Mouse (Mus musculus): ENCODE data around the gene Sec14l3. TPM values are rescaled to one million over a fixed set of nuclear protein-coding genes. Genes with fewer than 3 reads are reported as not detected.

Gene Sec14l3
- total RNA-seq, 1 experiment: 0.22 TPM

GRCm38 (mm10) chr11:4117372-4118071 is 52.9 kb downstream of the Sec14l3 start:
- Histone ChIP-seq H3K27ac (ENCODE audit: insufficient read depth, low read depth, low read length, poor library complexity, severe bottlenecking) (no peak overlapping the region), H3K9me3 (ENCODE audit: control insufficient read depth, insufficient read depth, low read depth, low read length) (no peaks in the 10 kb centered on the region), H3K4me3 (ENCODE audit: insufficient read depth in 1 of 2, low read depth in 1 of 2, low read length in 2 of 2, poor library complexity in 1 of 2, severe bottlenecking in 1 of 2) (no peak overlapping the region; a peak in 1 of 4 replicates), H3K4me1 (ENCODE audit: control insufficient read depth in 2 of 2, insufficient read depth in 2 of 2, low read length in 2 of 2, poor library complexity in 1 of 2) (peaks cover 0 to 9% of the 10 kb centered on the region in 2 experiments; a peak in 1 of 4 replicates), H3K9ac (ENCODE audit: insufficient read depth, low read depth, low read length, poor library complexity, severe bottlenecking) (no peak overlapping the region), H3K36me3 (ENCODE audit: control insufficient read depth, insufficient read depth, low read length, poor library complexity, severe bottlenecking) (no peaks in the 10 kb centered on the region)
- in situ Hi-C loops (cut with MboI; ENCODE audit: low sequenced_read_pairs in 2 of 2, unreplicated experiment in 2 of 2): no loop called here
- DNase-seq (ENCODE audit: low read depth, low spot score): no peak
- TF ChIP-seq ZNF384 (IDR thresholded peaks at IDR 0.05; ENCODE audit: low read depth, low read length) (no peak), MAFK (IDR thresholded peaks at IDR 0.05; ENCODE audit: insufficient read depth, low read depth, low read length) (no peak), ZC3H11A (IDR thresholded peaks at IDR 0.05; ENCODE audit: borderline replicate concordance, low read depth, low read length) (no peak), CHD2 (IDR thresholded peaks at IDR 0.05; ENCODE audit: low read depth, low read length) (no peak), HCFC1 (IDR thresholded peaks at IDR 0.05; ENCODE audit: borderline replicate concordance, insufficient read depth, low read length) (no peak)

- Histone ChIP-seq H3K4me3 (ENCODE audit: insufficient read depth in 1 of 2, low read depth in 1 of 2, low read length in 2 of 2, poor library complexity in 1 of 2, severe bottlenecking in 1 of 2) (peak overlapping the region; percentile 60 to 81), H3K9me3 (ENCODE audit: control insufficient read depth, insufficient read depth, low read depth, low read length) (no peaks in the 10 kb centered on the region), H3K9ac (ENCODE audit: insufficient read depth, low read depth, low read length, poor library complexity, severe bottlenecking) (peak overlapping the region; percentile 63), H3K27ac (ENCODE audit: insufficient read depth, low read depth, low read length, poor library complexity, severe bottlenecking) (no peak overlapping the region), H3K36me3 (ENCODE audit: control insufficient read depth, insufficient read depth, low read length, poor library complexity, severe bottlenecking) (no peaks in the 10 kb centered on the region), H3K4me1 (ENCODE audit: control insufficient read depth in 2 of 2, insufficient read depth in 2 of 2, low read length in 2 of 2, poor library complexity in 1 of 2) (peaks cover 2 to 13% of the 10 kb centered on the region in 2 experiments; a peak in 2 of 4 replicates)
- TF ChIP-seq ZNF384 (IDR thresholded peaks at IDR 0.05; ENCODE audit: low read depth, low read length) (no peak), ZC3H11A (IDR thresholded peaks at IDR 0.05; ENCODE audit: borderline replicate concordance, low read depth, low read length) (no peak), MAFK (IDR thresholded peaks at IDR 0.05; ENCODE audit: insufficient read depth, low read depth, low read length) (no peak), CHD2 (IDR thresholded peaks at IDR 0.05; ENCODE audit: low read depth, low read length) (no peak)
- in situ Hi-C loops (cut with MboI; ENCODE audit: low sequenced_read_pairs in 2 of 2, unreplicated experiment in 2 of 2): no loop called here
- peak; percentile 68 for DNase-seq (ENCODE audit: low read depth, low spot score)
Measured at GRCm38 (mm10) chr11:4118081-4118921, 53.7 kb downstream of the Sec14l3 start.

GRCm38 (mm10) chr11:4119635-4120034 is 55.0 kb downstream of the Sec14l3 start:
- no peak for DNase-seq (ENCODE audit: low read depth, low spot score)
- in situ Hi-C loops (cut with MboI; ENCODE audit: low sequenced_read_pairs in 2 of 2, unreplicated experiment in 2 of 2): no loop called here
- no peak for TF ChIP-seq ZNF384 (IDR thresholded peaks at IDR 0.05; ENCODE audit: low read depth, low read length)
- no peak for TF ChIP-seq CHD2 (IDR thresholded peaks at IDR 0.05; ENCODE audit: low read depth, low read length)
- TF ChIP-seq ZC3H11A (IDR thresholded peaks at IDR 0.05; ENCODE audit: borderline replicate concordance, low read depth, low read length): no peak
- no peak for TF ChIP-seq HCFC1 (IDR thresholded peaks at IDR 0.05; ENCODE audit: borderline replicate concordance, insufficient read depth, low read length)
- no peak for TF ChIP-seq MAFK (IDR thresholded peaks at IDR 0.05; ENCODE audit: insufficient read depth, low read depth, low read length)

GRCm38 (mm10) chr11:4121691-4122090 is 57.0 kb downstream of the Sec14l3 start:
- peaks cover 2 to 13% of the 10 kb centered on the region in 2 experiments; a peak in 2 of 4 replicates for H3K4me1 ChIP-seq (ENCODE audit: control insufficient read depth in 2 of 2, insufficient read depth in 2 of 2, low read length in 2 of 2, poor library complexity in 1 of 2)
- no peak overlapping the region for H3K27ac ChIP-seq (ENCODE audit: insufficient read depth, low read depth, low read length, poor library complexity, severe bottlenecking)
- in situ Hi-C loops (cut with MboI; ENCODE audit: low sequenced_read_pairs in 2 of 2, unreplicated experiment in 2 of 2): no loop called here
- TF ChIP-seq ZNF384 (IDR thresholded peaks at IDR 0.05; ENCODE audit: low read depth, low read length) (no peak), ZC3H11A (IDR thresholded peaks at IDR 0.05; ENCODE audit: borderline replicate concordance, low read depth, low read length) (no peak), HCFC1 (IDR thresholded peaks at IDR 0.05; ENCODE audit: borderline replicate concordance, insufficient read depth, low read length) (no peak), MAFK (IDR thresholded peaks at IDR 0.05; ENCODE audit: insufficient read depth, low read depth, low read length) (no peak), CHD2 (IDR thresholded peaks at IDR 0.05; ENCODE audit: low read depth, low read length) (no peak)
- H3K4me3 ChIP-seq (ENCODE audit: insufficient read depth in 1 of 2, low read depth in 1 of 2, low read length in 2 of 2, poor library complexity in 1 of 2, severe bottlenecking in 1 of 2): no peak overlapping the region
- no peaks in the 10 kb centered on the region for H3K9me3 ChIP-seq (ENCODE audit: control insufficient read depth, insufficient read depth, low read depth, low read length)
- DNase-seq (ENCODE audit: low read depth, low spot score): no peak
- no peak overlapping the region for H3K9ac ChIP-seq (ENCODE audit: insufficient read depth, low read depth, low read length, poor library complexity, severe bottlenecking)
- no peaks in the 10 kb centered on the region for H3K36me3 ChIP-seq (ENCODE audit: control insufficient read depth, insufficient read depth, low read length, poor library complexity, severe bottlenecking)

More at GRCm38 (mm10) chr11:4119635-4120034, 55.0 kb downstream of the Sec14l3 start:
- Histone ChIP-seq H3K36me3 (ENCODE audit: control insufficient read depth, insufficient read depth, low read length, poor library complexity, severe bottlenecking) (no peaks in the 10 kb centered on the region), H3K4me3 (ENCODE audit: insufficient read depth in 1 of 2, low read depth in 1 of 2, low read length in 2 of 2, poor library complexity in 1 of 2, severe bottlenecking in 1 of 2) (no peak overlapping the region), H3K9me3 (ENCODE audit: control insufficient read depth, insufficient read depth, low read depth, low read length) (no peaks in the 10 kb centered on the region), H3K4me1 (ENCODE audit: control insufficient read depth in 2 of 2, insufficient read depth in 2 of 2, low read length in 2 of 2, poor library complexity in 1 of 2) (peaks cover 2 to 13% of the 10 kb centered on the region in 2 experiments; a peak in 2 of 4 replicates), H3K9ac (ENCODE audit: insufficient read depth, low read depth, low read length, poor library complexity, severe bottlenecking) (no peak overlapping the region), H3K27ac (ENCODE audit: insufficient read depth, low read depth, low read length, poor library complexity, severe bottlenecking) (no peak overlapping the region)

Measured in ES-E14 (cell line).